Mouse (Mus musculus) liver, embryonic 13.5 days (tissue): ENCODE measurements around the gene Bax. TPM values are rescaled to one million over a fixed set of nuclear protein-coding genes. Genes with fewer than 3 reads are reported as not detected.
"Not testable (repeated sequence)": the region's sequence is repeated elsewhere in the genome, so short reads cannot be mapped to it uniquely, and the experiment has no call there.

Experiments used
- ATAC-seq: fragments of 200-750 bp; cut with Nextera tagmentation; 2 replicates; pipeline ENCODE4 v1.8.0; 2017; ENCODE audit warnings: low read depth, mild to moderate bottlenecking, moderate number of reproducible peaks, moderate library complexity
- DNase-seq: peaks from one replicate; pipeline ENCODE4 v3.0.0; 2022
- H3K27ac ChIP-seq: fragments of 300-500 bp; sonication (generic); 2 replicates; pipeline ENCODE4 v1.5.1; 2015; ENCODE audit warnings: moderate library complexity, mild to moderate bottlenecking, inconsistent platforms
- H3K27me3 ChIP-seq: fragments of 300-500 bp; sonication (generic); 2 replicates; pipeline ENCODE4 v1.6.1; 2015; ENCODE audit warnings: mild to moderate bottlenecking, inconsistent platforms
- H3K36me3 ChIP-seq: fragments of 300-500 bp; sonication (generic); 2 replicates; pipeline ENCODE4 v1.6.1; 2015; ENCODE audit warnings: mild to moderate bottlenecking, inconsistent platforms
- H3K4me1 ChIP-seq: fragments of 300-500 bp; sonication (generic); replicated peaks from 2 replicates; pipeline ENCODE4 v1.6.1; 2015; ENCODE audit warnings: inconsistent platforms
- H3K4me2 ChIP-seq: fragments of 300-500 bp; sonication (generic); 2 replicates; pipeline ENCODE4 v1.6.1; 2015; ENCODE audit warnings: inconsistent platforms, mild to moderate bottlenecking, moderate library complexity
- H3K4me3 ChIP-seq: fragments of 300-500 bp; sonication (generic); replicated peaks from 2 replicates; pipeline ENCODE4 v1.5.1; 2015; ENCODE audit warnings: mild to moderate bottlenecking, inconsistent platforms
- H3K9ac ChIP-seq: fragments of 300-500 bp; sonication (generic); 2 replicates; pipeline ENCODE4 v1.6.1; 2015; ENCODE audit warnings: mild to moderate bottlenecking, inconsistent platforms
- H3K9me3 ChIP-seq: fragments of 300-500 bp; sonication (generic); replicated peaks from 2 replicates; pipeline ENCODE4 v1.6.1; 2016; ENCODE audit warnings: inconsistent platforms
- WGBS: fragments of 180-500 bp; shearing (Covaris S2); methylation state at CpG from one replicate; pipeline ENCODE4 v1.1.7; 2015; ENCODE audit not compliant: insufficient replicate concordance; 5-methylcytosine and 5-hydroxymethylcytosine counted together
- polyA plus RNA-seq: library from polyadenylated mRNA; unstranded; fragments of >200 nt; fragmentation: Nextera tagmentation; extraction: Ambion mirVana; gene quantifications from 2 replicates; pipeline ENCODE4 v1.2.1, GENCODE M21; 2015

Gene Bax
- polyA plus RNA-seq, 1 experiment from 2014 or later, result 104 TPM

DNA sequence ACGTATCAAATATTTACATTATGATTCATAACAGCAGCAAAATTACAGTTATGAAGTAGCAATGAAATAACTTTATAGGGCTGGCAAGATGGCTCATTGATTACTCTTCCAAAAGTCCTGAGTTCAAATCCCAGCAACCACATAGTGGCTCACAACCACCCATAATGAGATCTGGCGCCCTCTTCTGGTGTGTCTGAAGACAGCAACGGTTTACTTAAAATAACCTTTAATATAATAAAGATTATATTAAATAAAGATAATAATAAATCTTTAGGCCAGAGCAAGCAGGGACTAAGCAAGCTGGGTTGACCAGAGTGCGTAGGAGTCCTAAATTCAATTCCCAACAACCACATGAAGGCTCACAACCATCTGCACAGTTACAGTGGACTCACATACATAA, 3.8 kb downstream of the Bax start:
- not testable (repeated sequence) for H3K4me3 ChIP-seq, ATAC-seq, H3K9ac ChIP-seq, H3K27me3 ChIP-seq, H3K4me2 ChIP-seq, DNase-seq, H3K9me3 ChIP-seq
- Histone ChIP-seq H3K4me1 (peaks cover 80% of the 10 kb centered on the region), H3K36me3 (peaks cover 51% of the 10 kb centered on the region), H3K27ac (peak overlapping the region; percentile 98; the same call in 1 of the 2 replicates)
- WGBS, result 71% methylated on average over 4 of the region's 4 CpGs

GRCm38 (mm10) chr7:45462325-45462724, 4.4 kb downstream of the Bax start:
- H3K9ac ChIP-seq, result no peak overlapping the region
- peak overlapping the region; percentile 98 for H3K27ac ChIP-seq
- no peak overlapping the region for H3K4me3 ChIP-seq
- 88% methylated on average over 4 of the region's 4 CpGs for WGBS
- ATAC-seq (no peak), DNase-seq (no peak)
- no peaks in the 10 kb centered on the region for H3K9me3 ChIP-seq
- peaks cover 56% of the 10 kb centered on the region for H3K36me3 ChIP-seq
- H3K4me1 ChIP-seq, result peaks cover 82% of the 10 kb centered on the region
- no peaks in the 10 kb centered on the region for H3K27me3 ChIP-seq
- H3K4me2 ChIP-seq, result no peak overlapping the region

DNA sequence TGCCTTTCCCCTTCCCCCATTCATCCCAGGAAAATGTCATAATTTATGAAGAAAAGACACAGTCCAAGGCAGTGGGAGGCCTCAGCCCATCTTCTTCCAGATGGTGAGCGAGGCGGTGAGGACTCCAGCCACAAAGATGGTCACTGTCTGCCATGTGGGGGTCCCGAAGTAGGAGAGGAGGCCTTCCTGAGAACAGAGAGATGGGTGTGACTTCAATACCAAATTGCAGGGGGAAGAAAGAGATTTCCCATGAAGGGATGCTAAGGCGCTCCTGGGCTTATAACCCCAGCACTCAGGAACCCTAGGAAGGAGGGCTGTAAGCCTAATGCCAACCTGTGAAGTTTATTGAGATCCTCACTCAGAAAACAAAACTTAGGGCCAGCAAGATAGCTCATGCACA, 4.9 kb downstream of the Bax start:
- H3K27me3 ChIP-seq, result no peaks in the 10 kb centered on the region
- peak overlapping the region; percentile 98 for H3K27ac ChIP-seq
- peak overlapping the region; percentile 45 for H3K4me3 ChIP-seq
- H3K9ac ChIP-seq, result peak overlapping the region; percentile 63
- WGBS, result 83% methylated on average over 4 of the region's 4 CpGs
- H3K4me1 ChIP-seq, result peaks cover 82% of the 10 kb centered on the region
- ATAC-seq (no peak), DNase-seq (no peak)
- H3K4me2 ChIP-seq, result peak overlapping the region; percentile 81
- H3K9me3 ChIP-seq, result no peaks in the 10 kb centered on the region
- peaks cover 62% of the 10 kb centered on the region for H3K36me3 ChIP-seq

GRCm38 (mm10) chr7:45461326-45461725, 5.4 kb downstream of the Bax start:
- DNase-seq, result no peak

GRCm38 (mm10) chr7:45460860-45461314, 5.8 kb downstream of the Bax start:
- DNase-seq, result peak; percentile 86
- WGBS, result 1% methylated on average over 13 of the region's 13 CpGs
- peak overlapping the region; percentile 81 for H3K4me2 ChIP-seq
- H3K4me3 ChIP-seq, result peak overlapping the region; percentile 78
- H3K4me1 ChIP-seq, result peaks cover 86% of the 10 kb centered on the region
- peak overlapping the region; percentile 81 for H3K9ac ChIP-seq
- H3K9me3 ChIP-seq, result no peaks in the 10 kb centered on the region
- peaks cover 63% of the 10 kb centered on the region for H3K36me3 ChIP-seq
- no peaks in the 10 kb centered on the region for H3K27me3 ChIP-seq
- peak; percentile 75 for ATAC-seq
- H3K27ac ChIP-seq, result peak overlapping the region; percentile 98

More at GRCm38 (mm10) chr7:45461326-45461725, 5.4 kb downstream of the Bax start:
- Histone ChIP-seq H3K4me3 (peak overlapping the region; percentile 78), H3K9ac (peak overlapping the region; percentile 81), H3K9me3 (no peaks in the 10 kb centered on the region), H3K4me2 (peak overlapping the region; percentile 81), H3K4me1 (peaks cover 86% of the 10 kb centered on the region), H3K27me3 (no peaks in the 10 kb centered on the region), H3K27ac (peak overlapping the region; percentile 98), H3K36me3 (peaks cover 63% of the 10 kb centered on the region)
- ATAC-seq, result peak; percentile 10
- WGBS, result 71% methylated on average over 5 of the region's 5 CpGs

- no peaks in the 10 kb centered on the region for H3K27me3 ChIP-seq
- no peak for ATAC-seq
- no peak for DNase-seq
- H3K4me3 ChIP-seq, result peak overlapping the region; percentile 78
- peak overlapping the region; percentile 98 for H3K27ac ChIP-seq
- peak overlapping the region; percentile 81 for H3K9ac ChIP-seq
- peaks cover 81% of the 10 kb centered on the region for H3K4me1 ChIP-seq
- WGBS, result 34% methylated on average over 7 of the region's 7 CpGs
- peaks cover 64% of the 10 kb centered on the region for H3K36me3 ChIP-seq
- H3K4me2 ChIP-seq, result peak overlapping the region; percentile 81
- H3K9me3 ChIP-seq, result no peaks in the 10 kb centered on the region
Observed at GRCm38 (mm10) chr7:45460377-45460776, 6.3 kb downstream of the Bax start.

GRCm38 (mm10) chr7:45459564-45460140, 7.0 kb downstream of the Bax start, which contains the start of gene Ftl1:
Ftl1 (minus strand) TSS chr7:45459884.
- ATAC-seq (peak; percentile 86), DNase-seq (peak; percentile 96)
- not testable (repeated sequence) for H3K9me3 ChIP-seq, H3K27me3 ChIP-seq
- Histone ChIP-seq H3K36me3 (peaks cover 64% of the 10 kb centered on the region), H3K4me3 (peak within 1 kb of the TSS; percentile 78), H3K27ac (peak within 1 kb of the TSS; percentile 98), H3K4me1 (peaks cover 73% of the 10 kb centered on the region), H3K4me2 (peak within 1 kb of the TSS; percentile 81), H3K9ac (peak within 1 kb of the TSS; percentile 95)
- WGBS, result under 1% methylated on average over 33 of the region's 37 CpGs

DNA sequence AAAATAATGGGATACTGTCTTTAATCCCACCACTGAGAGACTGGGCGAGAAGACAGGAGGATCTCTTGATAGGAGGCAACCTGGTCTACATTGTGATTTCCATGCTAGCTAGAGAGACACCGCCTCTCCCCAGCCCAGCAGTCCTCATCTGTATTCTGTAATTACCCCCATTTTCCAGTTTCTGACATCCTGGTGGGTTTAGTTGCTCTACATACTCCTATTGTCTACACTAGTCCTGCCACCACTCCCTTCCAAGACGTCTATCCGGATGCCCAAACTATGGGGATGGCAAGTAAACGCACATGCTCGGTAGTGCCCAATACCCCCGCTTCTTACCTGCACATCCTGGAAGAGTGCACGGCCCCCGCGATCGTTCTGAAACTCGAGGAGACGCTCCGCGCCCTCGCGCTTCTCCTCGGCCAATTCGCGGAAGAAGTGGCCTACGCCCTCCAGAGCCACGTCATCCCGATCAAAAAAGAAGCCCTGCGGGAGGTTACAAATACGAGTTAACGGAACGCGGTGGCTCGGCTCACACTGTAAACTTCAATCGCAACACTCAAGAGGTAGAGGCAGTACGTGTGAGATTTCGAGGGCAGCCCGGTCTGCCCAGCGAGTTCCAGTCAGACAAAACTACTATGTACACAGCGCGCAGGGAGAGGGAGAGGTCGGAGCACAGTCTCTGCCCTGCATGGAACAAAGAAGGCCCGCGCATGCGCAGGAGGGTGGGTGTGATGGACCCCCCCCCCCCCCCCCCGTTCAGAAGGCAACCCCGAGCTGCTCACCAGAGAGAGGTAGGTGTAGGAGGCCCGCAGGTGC, 7.7 kb downstream of the Bax start:
- H3K4me3 ChIP-seq, result peak overlapping the region; percentile 78
- H3K36me3 ChIP-seq, result peaks cover 58% of the 10 kb centered on the region
- peak overlapping the region; percentile 81 for H3K4me2 ChIP-seq
- under 1% methylated on average over 42 of the region's 43 CpGs for WGBS
- peak; percentile 61 for DNase-seq
- no peaks in the 10 kb centered on the region for H3K9me3 ChIP-seq
- peak overlapping the region; percentile 95 for H3K9ac ChIP-seq
- H3K27me3 ChIP-seq, result no peaks in the 10 kb centered on the region
- H3K4me1 ChIP-seq, result peaks cover 67% of the 10 kb centered on the region
- H3K27ac ChIP-seq, result peak overlapping the region; percentile 98
- peak; percentile 34 for ATAC-seq

GRCm38 (mm10) chr7:45457204-45458060, 9.3 kb downstream of the Bax start:
- Histone ChIP-seq H3K36me3 (peaks cover 47% of the 10 kb centered on the region), H3K27me3 (no peaks in the 10 kb centered on the region), H3K4me3 (peak overlapping the region; percentile 78), H3K4me2 (peak overlapping the region; percentile 81), H3K4me1 (peaks cover 53% of the 10 kb centered on the region), H3K9me3 (no peaks in the 10 kb centered on the region), H3K27ac (peak overlapping the region; percentile 98), H3K9ac (peak overlapping the region; percentile 95)
- WGBS, result 44% methylated on average over 10 of the region's 10 CpGs
- ATAC-seq (peak; percentile 19), DNase-seq (peak; percentile 63)

- H3K4me1 ChIP-seq, result peaks cover 53% of the 10 kb centered on the region
- no peak for DNase-seq
- H3K9me3 ChIP-seq, result no peaks in the 10 kb centered on the region
- peak overlapping the region; percentile 78 for H3K4me3 ChIP-seq
- H3K4me2 ChIP-seq, result peak overlapping the region; percentile 81
- H3K9ac ChIP-seq, result peak overlapping the region; percentile 95
- no peaks in the 10 kb centered on the region for H3K27me3 ChIP-seq
- H3K36me3 ChIP-seq, result peaks cover 42% of the 10 kb centered on the region
- peak overlapping the region; percentile 98 for H3K27ac ChIP-seq
- ATAC-seq, result no peak
- 42% methylated on average over 9 of the region's 9 CpGs for WGBS
Observed at GRCm38 (mm10) chr7:45456721-45457203, 9.9 kb downstream of the Bax start.
